Mouse (Mus musculus) forebrain, embryonic 11.5 days (tissue): ENCODE data around the gene Jak3. TPM values are rescaled to one million over a fixed set of nuclear protein-coding genes. Genes with fewer than 3 reads are reported as not detected.
"Not testable (repeated sequence)": the region's sequence is repeated elsewhere in the genome, so short reads cannot be mapped to it uniquely, and the experiment has no call there.

Experiments used
- ATAC-seq: fragments of 200-750 bp; cut with Nextera tagmentation; replicated peaks from 2 replicates; pipeline ENCODE4 v1.8.0; 2017; ENCODE audit warnings: moderate TSS enrichment; ENCODE audit not compliant: low FRiP score
- DNase-seq: peaks from one replicate; pipeline ENCODE4 v3.0.0-alpha.2; 2017; ENCODE audit warnings: low spot score
- H3K27ac ChIP-seq: fragments of 300-500 bp; sonication (generic); 2 replicates; pipeline ENCODE4 v1.5.1; 2014; ENCODE audit warnings: low read depth, low read length
- H3K27me3 ChIP-seq: fragments of 300-500 bp; sonication (generic); 2 replicates; pipeline ENCODE4 v1.6.1; 2014; ENCODE audit warnings: mild to moderate bottlenecking, low read length, mixed read lengths; ENCODE audit not compliant: control insufficient read depth, insufficient read depth
- H3K36me3 ChIP-seq: fragments of 300-500 bp; sonication (generic); 2 replicates; pipeline ENCODE4 v1.6.1; 2014; ENCODE audit warnings: mild to moderate bottlenecking, low read length, moderate library complexity, mixed read lengths; ENCODE audit not compliant: control insufficient read depth, insufficient read depth
- H3K4me1 ChIP-seq: fragments of 300-500 bp; sonication (generic); replicated peaks from 2 replicates; pipeline ENCODE4 v1.6.1; 2014; ENCODE audit warnings: low read length, mixed read lengths; ENCODE audit not compliant: control insufficient read depth, insufficient read depth
- H3K4me2 ChIP-seq: fragments of 300-500 bp; sonication (generic); 2 replicates; pipeline ENCODE4 v1.6.1; 2014; ENCODE audit warnings: low read depth, mild to moderate bottlenecking, low read length, moderate library complexity, mixed read lengths; ENCODE audit not compliant: severe bottlenecking
- H3K4me3 ChIP-seq: fragments of 300-500 bp; sonication (generic); 2 replicates; pipeline ENCODE4 v1.5.1; 2014; ENCODE audit warnings: low read depth, low read length
- H3K9ac ChIP-seq: fragments of 300-500 bp; sonication (generic); 2 replicates; pipeline ENCODE4 v1.6.1; 2014; ENCODE audit warnings: low read length
- H3K9me3 ChIP-seq: fragments of 300-500 bp; sonication (generic); 2 replicates; pipeline ENCODE4 v1.6.1; 2016; ENCODE audit warnings: low read length, mixed read lengths; ENCODE audit not compliant: control insufficient read depth
- WGBS: fragments of 180-500 bp; shearing (Covaris S2); extraction: QIAGEN DNeasy Blood & Tissue Kit; methylation state at CpG from one replicate; pipeline ENCODE4 v1.1.7; 2014; 5-methylcytosine and 5-hydroxymethylcytosine counted together
- polyA plus RNA-seq: library from polyadenylated mRNA; unstranded; fragments of >200 nt; fragmentation: Nextera tagmentation; extraction: Ambion mirVana; gene quantifications from 2 replicates; pipeline ENCODE4 v1.2.1, GENCODE M21; 2014

Gene Jak3
- polyA plus RNA-seq, 1 experiment from 2014 or later, result 2.3 TPM

DNA sequence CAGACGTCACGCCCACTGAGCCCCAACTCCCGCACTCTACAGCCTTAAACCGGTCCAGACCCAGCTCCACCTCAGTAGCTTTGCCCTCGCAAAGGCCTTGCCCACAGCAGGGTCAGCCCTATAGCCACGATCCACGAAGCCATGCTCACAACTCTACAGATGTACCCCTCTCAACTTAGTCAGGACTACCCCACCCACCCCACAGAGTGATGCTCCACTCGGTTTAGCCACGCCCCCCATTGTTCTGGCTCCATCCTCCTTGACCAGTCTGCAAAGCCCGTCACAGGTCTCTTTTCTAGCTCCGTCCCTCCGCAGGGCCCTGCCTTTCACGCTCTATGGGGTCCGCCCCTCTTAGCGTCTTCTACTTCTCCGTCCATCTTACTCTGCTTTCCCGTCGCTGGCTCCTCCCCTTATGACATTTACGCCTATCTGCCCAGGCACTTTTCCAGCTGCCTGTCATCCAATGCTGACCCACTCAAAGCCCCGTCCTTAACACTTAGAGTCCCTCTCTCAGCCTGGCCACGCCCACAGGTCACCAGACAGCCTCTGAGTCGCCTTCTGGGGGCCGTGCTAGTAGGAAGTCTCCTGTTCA, 10.1 kb downstream of the Jak3 start:
- DNase-seq (no peak), ATAC-seq (peak; percentile 32)
- Histone ChIP-seq H3K27me3 (peaks cover 100% of the 10 kb centered on the region), H3K36me3 (no peaks in the 10 kb centered on the region), H3K9ac (no peak overlapping the region), H3K4me1 (peaks cover 7% of the 10 kb centered on the region; the same call in 1 of the 2 replicates), H3K9me3 (no peaks in the 10 kb centered on the region), H3K4me3 (no peak overlapping the region), H3K27ac (no peak overlapping the region), H3K4me2 (peak overlapping the region; percentile 8; the same call in 1 of the 2 replicates)
- WGBS, result 0% methylated on average over 23 of the region's 23 CpGs

DNA sequence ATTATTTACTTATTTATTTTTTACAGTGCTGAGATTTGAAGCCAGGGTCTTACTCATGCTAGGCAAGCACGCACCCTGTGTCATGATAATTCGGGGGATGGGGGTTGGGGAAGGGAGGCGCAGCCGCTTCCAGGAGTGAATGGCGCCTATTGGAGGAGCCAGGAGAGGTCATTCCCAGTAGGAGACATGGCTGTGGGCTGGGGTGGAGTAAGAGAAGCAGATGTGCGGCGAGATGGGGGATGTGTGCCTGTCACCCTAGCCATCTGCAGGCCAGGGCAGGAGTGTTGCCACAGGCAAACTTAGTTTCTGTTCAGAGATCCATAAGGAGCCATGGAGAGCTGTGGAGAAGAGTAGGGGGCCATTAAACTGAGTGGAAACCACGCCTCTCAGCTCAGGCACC, 11.5 kb downstream of the Jak3 start:
- WGBS, result 2% methylated on average over 8 of the region's 8 CpGs
- Histone ChIP-seq H3K9ac (no peak overlapping the region), H3K4me3 (no peak overlapping the region), H3K4me2 (no peak overlapping the region), H3K9me3 (no peaks in the 10 kb centered on the region), H3K36me3 (no peaks in the 10 kb centered on the region), H3K4me1 (peaks cover 7% of the 10 kb centered on the region; the same call in 1 of the 2 replicates), H3K27ac (no peak overlapping the region), H3K27me3 (peaks cover 100% of the 10 kb centered on the region)
- ATAC-seq (no peak), DNase-seq (no peak)

DNA sequence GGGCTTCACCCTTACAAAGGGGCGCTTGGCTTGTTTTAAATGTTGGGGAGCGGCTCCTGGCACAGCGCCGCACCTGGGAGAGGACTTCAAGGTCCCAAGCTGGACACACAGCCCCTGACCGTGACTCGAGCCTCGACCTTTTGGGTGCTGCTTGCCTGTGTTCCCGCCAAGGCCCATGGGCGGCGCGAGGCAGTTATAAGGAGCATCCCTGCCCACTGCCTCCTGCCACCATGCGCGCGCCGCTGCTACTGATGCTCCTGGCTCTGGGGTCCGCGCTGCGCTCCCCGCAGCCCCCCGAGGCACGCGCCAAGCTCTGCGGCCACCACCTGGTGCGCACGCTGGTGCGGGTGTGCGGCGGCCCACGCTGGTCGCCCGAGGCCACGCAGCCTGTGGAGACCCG, 12.9 kb downstream of the Jak3 start, which contains the start of gene Insl3:
Insl3 (plus strand) TSS at position 187 of the 400 bp plus-strand sequence.
- H3K9me3 ChIP-seq, result no peaks in the 10 kb centered on the region; the same call in 1 of the 2 replicates
- H3K27ac ChIP-seq, result no peak within 1 kb of the TSS
- no peaks in the 10 kb centered on the region for H3K36me3 ChIP-seq
- ATAC-seq, result no peak
- no peak within 1 kb of the TSS for H3K4me2 ChIP-seq
- WGBS, result 6% methylated on average over 33 of the region's 33 CpGs
- H3K27me3 ChIP-seq, result peaks cover 100% of the 10 kb centered on the region
- no peak for DNase-seq
- H3K9ac ChIP-seq, result no peak within 1 kb of the TSS
- H3K4me1 ChIP-seq, result peaks cover 7% of the 10 kb centered on the region; the same call in 1 of the 2 replicates
- H3K4me3 ChIP-seq, result no peak within 1 kb of the TSS

DNA sequence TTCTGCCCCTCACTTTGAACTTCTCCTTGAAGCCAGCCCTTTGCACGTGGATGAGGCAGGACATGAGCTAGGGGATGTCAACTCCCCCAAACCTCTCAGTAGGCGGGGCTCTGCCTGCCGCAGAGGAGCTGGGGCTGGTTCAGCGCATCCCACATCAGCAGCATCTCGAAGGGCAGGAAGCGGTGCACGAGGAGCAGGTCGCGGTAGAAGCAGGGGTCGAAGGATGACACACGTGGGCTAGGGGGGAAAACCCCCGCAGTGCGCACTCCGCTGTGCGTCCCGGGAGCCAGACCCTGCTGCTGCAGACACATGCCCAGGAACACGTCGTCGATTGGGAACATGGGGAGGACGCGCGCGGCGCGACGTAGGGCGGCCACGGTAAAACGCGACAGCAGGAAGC, 16.4 kb downstream of the Jak3 start:
- no peak overlapping the region for H3K4me2 ChIP-seq
- peaks cover 80% of the 10 kb centered on the region for H3K27me3 ChIP-seq
- no peak overlapping the region for H3K4me3 ChIP-seq
- DNase-seq (no peak), ATAC-seq (no peak)
- no peaks in the 10 kb centered on the region for H3K4me1 ChIP-seq
- no peak overlapping the region for H3K27ac ChIP-seq
- no peaks in the 10 kb centered on the region for H3K36me3 ChIP-seq
- H3K9ac ChIP-seq, result no peak overlapping the region
- WGBS, result 3% methylated on average over 30 of the region's 30 CpGs
- H3K9me3 ChIP-seq, result no peaks in the 10 kb centered on the region; the same call in 1 of the 2 replicates

DNA sequence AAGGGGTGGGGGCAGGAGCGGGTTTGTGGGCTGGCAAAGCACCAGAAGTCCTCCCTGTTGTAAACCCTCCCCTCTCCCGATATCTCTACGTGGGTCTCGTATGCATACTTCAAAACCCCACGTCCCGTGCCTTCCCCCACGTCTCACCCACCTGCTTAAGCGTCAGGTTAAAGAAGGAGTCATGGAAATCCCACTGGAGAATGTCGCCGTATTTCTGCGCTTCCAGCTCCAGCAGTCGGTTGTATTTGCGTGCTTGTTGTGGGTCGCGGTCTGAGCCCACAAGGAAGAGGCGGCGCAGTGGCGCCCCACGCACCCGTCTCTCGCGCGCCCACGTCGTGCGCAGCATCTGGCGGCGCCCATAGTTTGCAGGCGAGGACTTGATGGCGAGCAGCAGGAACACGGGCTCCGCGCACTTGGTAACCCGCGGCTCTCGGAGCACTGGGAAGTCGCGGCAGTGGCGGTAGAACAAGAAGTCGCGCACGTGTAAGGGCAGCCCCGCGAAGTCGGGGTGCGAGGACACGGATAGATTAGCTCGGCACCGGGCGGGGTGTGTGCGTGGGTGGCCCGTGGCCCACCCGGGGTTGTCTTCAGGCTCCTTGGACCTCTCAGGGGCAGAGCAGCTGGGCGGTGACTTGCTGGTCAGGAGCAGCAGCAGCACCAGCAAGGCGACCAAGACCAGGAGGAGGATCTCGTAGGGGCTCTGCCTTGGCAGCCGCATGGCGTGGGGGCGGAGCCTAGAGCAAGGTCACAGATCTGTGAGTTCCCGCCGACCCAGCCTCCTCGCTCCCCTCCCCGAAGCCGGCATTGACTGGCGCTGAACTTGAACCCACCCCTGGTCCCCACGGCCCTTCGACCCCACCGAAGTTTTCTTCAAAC, 17.3 kb downstream of the Jak3 start:
- H3K36me3 ChIP-seq, result no peaks in the 10 kb centered on the region
- no peak overlapping the region for H3K4me2 ChIP-seq
- no peak overlapping the region for H3K27ac ChIP-seq
- no peaks in the 10 kb centered on the region for H3K4me1 ChIP-seq
- 11% methylated on average over 67 of the region's 68 CpGs for WGBS
- H3K27me3 ChIP-seq, result peaks cover 72% of the 10 kb centered on the region
- H3K4me3 ChIP-seq, result peak overlapping the region; percentile 7; the same call in 1 of the 2 replicates
- no peak overlapping the region for H3K9ac ChIP-seq
- ATAC-seq, result peak; percentile 39; the same call in 1 of the 2 replicates
- no peak for DNase-seq
- no peaks in the 10 kb centered on the region; the same call in 1 of the 2 replicates for H3K9me3 ChIP-seq

DNA sequence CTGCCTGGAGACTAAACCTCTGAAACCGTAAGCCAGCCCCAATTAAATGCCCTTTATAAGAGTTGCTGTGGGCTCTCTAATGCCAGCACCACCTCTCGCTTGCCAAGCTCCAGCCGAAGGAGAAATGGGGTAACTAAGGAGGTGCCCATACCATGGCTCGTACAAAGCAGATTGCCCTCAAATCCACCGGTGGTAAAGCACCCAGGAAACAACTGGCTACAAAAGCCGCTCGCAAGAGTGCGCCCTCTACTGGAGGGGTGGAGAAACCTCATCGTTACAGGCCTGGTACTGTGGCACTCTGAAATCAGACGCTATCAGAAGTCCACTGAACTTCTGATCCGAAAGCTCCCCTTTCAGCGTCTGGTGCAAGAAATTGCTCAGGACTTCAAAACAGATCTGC, 19.4 kb downstream of the Jak3 start:
- not testable (repeated sequence) for H3K4me2 ChIP-seq, ATAC-seq, H3K4me3 ChIP-seq, DNase-seq, H3K9ac ChIP-seq, H3K9me3 ChIP-seq, H3K27ac ChIP-seq, H3K36me3 ChIP-seq, H3K4me1 ChIP-seq
- WGBS, result 64% methylated on average over 12 of the region's 12 CpGs
- peaks cover 61% of the 10 kb centered on the region for H3K27me3 ChIP-seq

DNA sequence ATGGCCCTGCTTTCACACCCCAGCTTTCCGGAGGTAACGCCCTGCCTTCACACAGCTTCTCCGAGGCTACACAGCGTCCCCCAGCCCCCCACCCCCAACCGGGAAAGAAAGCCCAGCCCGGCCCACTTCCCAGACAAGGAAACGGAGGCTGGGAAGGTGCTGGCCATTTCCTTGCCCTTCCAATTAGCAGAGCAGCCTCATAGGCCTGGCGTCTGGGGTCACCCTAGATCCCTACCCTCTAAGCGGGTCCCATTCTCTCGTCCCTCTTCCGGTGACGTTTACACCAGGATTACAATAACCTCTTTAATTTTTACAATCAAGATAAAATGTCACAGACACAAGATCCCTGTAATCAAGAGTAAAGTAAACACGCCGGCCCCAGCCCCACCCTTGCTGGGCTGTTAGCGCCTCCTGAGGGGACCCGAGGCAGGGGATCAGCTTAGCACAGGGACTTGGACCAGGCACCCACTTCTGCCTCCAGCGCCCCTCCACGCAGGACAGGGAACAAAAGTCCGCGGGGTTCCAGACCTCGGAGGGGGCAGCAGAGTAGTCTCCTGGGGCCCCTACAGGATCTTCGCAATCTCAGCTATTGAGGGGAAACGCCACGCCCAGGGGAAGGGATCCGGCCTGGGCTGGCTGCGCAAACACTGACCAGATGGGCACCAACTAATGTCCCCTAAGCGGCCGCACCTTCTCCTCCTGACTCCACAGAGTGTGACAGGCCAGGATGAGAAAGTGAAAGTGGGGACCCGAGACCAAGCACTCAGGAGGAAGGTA, 24.6 kb downstream of the Jak3 start:
- Histone ChIP-seq H3K9ac (no peak overlapping the region), H3K27ac (no peak overlapping the region), H3K9me3 (no peaks in the 10 kb centered on the region), H3K4me2 (no peak overlapping the region), H3K36me3 (no peaks in the 10 kb centered on the region), H3K4me1 (0 out of 2 replicates have a peak, but pooled peaks cover 2% of the 10 kb centered on the region), H3K4me3 (no peak overlapping the region), H3K27me3 (peaks cover 34% of the 10 kb centered on the region)
- WGBS, result 11% methylated on average over 29 of the region's 29 CpGs
- ATAC-seq (0 out of 2 replicates have a peak, but pooled peaks have one; percentile 21), DNase-seq (no peak)

DNA sequence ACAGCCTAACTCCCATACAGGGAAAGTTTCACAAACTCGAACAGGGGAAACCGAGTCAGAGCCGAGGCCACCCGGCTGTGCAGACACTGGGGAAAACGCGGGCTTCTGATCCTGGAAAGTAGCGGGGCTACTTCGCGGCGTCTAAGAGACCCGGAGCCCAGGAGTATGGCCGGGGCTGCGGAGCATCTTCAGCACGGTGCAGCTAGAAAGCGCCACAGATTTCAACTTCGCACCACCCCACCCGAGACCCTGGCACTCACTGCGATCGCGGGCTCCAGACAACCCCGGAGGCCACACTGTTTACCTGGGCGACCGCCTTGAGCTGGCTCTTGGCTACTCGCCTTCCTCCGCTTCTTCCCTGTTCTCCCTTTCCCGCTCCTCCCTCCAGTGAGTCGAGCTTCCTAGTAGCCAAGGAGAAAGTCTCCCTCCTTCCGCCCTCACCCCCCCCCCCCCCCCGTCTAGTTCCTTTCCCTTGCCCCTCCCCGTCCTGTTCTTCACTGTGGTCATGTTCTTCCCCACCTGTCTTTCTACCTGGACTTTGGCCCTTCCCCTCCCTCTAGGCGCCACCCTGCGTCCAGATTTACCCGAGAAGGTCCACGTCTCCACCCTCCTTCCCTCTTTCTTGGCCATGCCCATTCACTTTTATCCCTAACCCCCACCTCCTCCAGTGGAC, 25.5 kb downstream of the Jak3 start, which contains the start of gene B3gnt3:
B3gnt3 (minus strand) TSS at position 376 of the 673 bp plus-strand sequence.
- no peak within 1 kb of the TSS for H3K9ac ChIP-seq
- H3K27me3 ChIP-seq, result peaks cover 34% of the 10 kb centered on the region
- no peaks in the 10 kb centered on the region for H3K9me3 ChIP-seq
- WGBS, result 24% methylated on average over 33 of the region's 34 CpGs
- no peak for ATAC-seq
- no peak within 1 kb of the TSS for H3K27ac ChIP-seq
- no peak within 1 kb of the TSS for H3K4me3 ChIP-seq
- H3K4me2 ChIP-seq, result no peak within 1 kb of the TSS
- no peak for DNase-seq
- 0 out of 2 replicates have a peak, but pooled peaks cover 2% of the 10 kb centered on the region for H3K4me1 ChIP-seq
- H3K36me3 ChIP-seq, result no peaks in the 10 kb centered on the region
